Mouse (Mus musculus): ENCODE measurements around the gene Sos1.
"Not testable (repeated sequence)": the region's sequence is repeated elsewhere in the genome, so short reads cannot be mapped to it uniquely, and the experiment has no call there.

Gene Sos1

DNA sequence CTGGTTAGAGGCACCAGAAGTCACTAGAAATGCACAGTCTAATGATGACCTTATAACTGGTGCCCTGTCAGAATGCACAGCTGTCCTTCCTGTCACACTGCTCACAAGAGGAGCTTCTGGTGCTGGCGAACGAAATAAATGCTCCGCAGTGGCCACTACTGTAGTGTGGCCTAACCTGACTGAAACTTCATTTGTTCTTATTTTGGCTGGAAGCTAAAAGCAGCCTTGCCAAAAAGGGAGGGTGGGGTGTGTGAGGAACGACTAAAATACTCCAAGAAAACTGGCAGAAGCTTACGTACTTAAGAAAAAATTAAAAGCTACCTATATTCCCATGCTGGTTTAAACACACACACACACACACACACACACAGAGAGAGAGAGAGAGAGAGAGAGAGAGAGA lies 53.4 kb downstream of the Sos1 start:
- DNase-seq (ENCODE audit: extremely low spot score, low spot score), result no peak

- DNase-seq (ENCODE audit: extremely low spot score, low spot score), result no peak
Observed at GRCm38 (mm10) chr17:80426171-80426570, 54.1 kb downstream of the Sos1 start.

DNA sequence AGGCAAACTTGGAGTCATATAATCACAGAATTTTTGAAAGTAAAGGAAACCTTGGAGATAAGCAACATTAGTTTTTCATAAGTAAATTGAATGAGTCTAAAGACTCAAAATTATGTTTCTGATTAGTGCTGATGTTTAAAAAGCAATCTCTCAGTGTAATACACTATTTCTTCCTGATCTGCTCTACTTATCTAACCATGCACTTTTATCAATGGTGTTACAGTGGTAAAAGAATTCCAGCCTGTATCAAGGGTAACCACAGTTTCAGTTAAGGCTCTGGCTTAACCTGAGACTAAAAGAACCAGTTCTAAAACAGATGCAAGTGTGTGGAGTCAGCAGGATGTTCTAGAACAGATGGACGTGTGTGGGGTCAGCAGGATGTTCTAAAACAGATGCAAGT lies 59.3 kb downstream of the Sos1 start:
- DNase-seq (ENCODE audit: extremely low spot score, low spot score), result no peak

DNA sequence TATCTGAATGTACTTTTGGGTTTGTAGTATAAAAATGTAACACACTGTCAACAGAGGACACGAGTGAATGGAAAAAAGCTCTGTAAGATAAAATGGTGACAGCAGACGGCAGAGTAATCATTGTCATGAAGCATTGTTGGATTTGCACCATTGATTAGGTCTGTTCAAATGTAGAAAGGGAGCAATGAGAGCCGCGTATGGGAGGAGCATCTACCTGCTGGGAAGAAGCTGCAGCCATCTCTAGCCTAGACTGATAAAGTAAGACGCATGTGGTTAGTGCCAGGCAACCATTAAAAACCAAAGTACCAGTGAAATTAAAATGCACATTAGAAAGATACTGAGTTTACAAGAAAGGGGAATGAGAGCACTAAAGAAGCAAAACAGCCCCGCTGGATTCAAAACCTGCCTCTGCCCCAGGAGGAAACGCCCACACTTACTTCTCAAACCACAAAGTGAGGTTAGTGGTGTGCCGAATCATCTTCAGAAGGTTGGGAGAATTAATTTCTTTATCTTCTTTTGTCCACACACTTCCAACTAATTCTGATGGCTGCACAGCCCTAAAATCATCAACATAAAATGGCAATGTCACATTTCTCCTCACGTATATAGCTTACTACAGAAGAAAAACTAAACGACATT lies 61.6 kb downstream of the Sos1 start:
- no peak for DNase-seq (ENCODE audit: extremely low spot score, low spot score)

- no peak for DNase-seq (ENCODE audit: extremely low spot score, low spot score)
Observed at GRCm38 (mm10) chr17:80411182-80411581, 69.1 kb downstream of the Sos1 start.

- no peak for DNase-seq (ENCODE audit: extremely low spot score, low spot score)
Observed at GRCm38 (mm10) chr17:80398243-80398642, 82.0 kb downstream of the Sos1 start.

DNA sequence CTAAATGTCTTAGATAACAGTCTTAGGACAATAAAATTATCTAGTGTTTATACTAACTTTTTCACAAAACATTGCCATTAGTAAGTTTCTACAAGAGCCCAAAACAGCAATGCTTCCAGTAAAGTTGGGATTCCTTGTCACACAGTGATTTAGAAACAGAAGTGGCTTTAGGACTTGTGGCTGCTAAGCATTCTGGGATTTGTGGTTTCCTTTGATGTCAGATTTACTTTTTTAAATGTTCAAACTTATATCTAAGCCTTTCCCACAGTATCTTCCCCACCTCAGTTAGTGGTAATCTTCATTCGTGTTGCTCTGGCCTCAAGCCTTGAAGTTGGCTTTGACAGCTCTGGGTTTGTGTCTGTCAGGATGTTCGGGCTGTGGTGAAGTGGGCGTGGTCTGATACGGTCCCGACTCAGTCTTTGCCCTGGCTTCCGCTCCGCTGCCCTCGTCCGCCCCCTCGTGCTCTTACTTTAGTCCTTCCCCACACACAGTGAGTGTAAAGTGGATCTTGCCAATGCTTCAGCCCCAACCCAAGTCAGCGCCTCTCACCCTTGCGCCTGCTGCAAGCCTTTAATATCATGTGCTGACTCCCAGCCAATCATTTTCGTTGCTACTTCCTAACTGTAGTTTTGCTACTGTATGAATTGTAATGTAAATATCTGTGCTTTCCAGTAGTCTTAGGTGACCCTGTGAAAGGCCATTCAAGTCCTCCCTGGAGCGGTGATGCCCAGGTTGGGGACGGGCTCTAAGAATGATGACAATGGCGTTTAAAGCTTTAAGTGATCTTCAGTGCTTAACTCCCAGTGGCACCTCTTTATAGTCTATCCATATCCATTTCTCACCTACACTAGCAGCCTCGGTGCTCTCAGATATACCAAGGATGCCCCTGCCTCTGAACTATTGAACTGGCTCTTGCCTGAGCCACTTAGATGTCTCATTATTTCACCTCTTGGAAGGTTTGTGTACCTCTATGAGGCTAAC lies 88.5 kb downstream of the Sos1 start:
- DNase-seq (ENCODE audit: extremely low spot score, low spot score), result peak; percentile 54

GRCm38 (mm10) chr17:80390024-80390423 lies 90.2 kb downstream of the Sos1 start:
- DNase-seq (ENCODE audit: extremely low spot score, low spot score), result no peak

DNA sequence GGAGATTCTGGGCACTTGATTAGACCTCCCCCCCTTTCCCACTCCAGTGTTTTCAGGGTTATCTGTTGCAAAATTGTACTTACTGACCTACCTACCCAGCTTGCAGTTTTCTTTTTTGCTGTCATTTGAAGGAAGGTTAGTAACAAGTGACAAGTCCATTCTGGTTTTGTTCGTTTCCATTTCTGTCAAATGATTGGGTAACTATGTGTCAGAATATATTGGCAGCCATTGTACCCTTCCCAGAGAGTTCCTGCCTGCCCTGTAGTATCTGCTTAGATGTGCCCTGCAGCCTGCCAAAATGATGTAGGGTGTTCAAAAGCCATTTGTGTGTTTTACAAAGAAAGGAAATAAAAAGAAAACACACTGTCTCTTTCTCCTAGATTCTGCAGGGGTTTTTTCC lies 94.6 kb downstream of the Sos1 start:
- DNase-seq (ENCODE audit: extremely low spot score, low spot score), result no peak

GRCm38 (mm10) chr17:80378386-80378785 lies 101.9 kb downstream of the Sos1 start:
- DNase-seq (ENCODE audit: extremely low spot score, low spot score), result not testable (repeated sequence)

DNA sequence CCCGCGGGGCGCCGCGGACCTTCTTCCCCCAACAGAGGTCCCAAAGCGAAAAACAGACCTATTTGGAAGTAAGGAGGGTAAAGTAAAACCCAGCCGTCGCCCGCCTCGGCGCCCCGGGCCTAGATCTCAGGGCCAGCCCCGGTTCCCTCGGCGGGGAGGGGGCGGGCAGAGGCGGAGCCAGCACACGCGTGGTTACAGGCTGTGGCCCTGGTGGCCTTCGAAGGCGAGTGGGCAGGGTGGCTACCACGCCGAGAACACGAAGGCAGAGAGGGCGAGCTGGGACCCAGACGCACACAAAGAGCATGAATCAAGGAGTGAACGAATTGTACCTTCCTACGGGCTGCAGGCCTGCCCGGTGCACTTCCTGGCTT lies 106.5 kb downstream of the Sos1 start:
- no peak for DNase-seq (ENCODE audit: extremely low spot score, low spot score)

DNA sequence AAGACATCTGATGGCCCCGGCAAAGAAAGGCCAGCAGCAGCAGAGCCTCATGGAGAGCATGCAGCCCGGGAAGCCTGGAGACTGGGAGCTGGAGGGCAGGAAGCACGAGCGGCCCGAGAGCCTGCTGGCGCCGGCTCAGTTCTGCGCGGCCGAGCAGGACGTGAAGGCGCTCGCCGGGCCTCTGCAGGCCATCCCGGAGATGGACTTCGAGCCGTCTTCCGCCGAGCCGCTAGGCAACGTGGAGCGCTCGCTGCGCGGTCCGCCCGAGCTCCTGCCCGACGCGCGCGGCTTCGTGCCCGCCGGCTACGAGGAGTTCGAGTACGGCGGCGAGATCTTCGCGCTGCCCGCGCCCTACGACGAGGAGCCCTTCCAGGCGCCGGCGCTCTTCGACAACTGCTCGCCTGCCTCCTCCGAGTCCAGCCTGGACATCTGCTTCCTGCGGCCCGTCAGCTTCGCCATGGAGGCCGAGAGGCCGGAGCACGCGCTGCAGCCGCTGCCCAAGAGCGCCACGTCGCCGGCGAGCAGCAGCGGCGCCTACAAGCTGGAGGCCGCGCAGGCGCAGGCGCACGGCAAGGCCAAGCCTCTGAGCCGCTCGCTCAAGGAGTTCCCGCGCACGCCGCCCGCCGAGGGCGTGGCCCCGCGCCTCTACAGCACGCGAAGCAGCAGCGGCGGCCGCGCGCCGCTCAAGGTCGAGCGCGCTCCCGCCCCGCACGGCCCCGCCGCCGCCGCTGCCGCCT lies 107.1 kb downstream of the Sos1 start, which contains the start of gene Gm10190:
Gene Gm10190 (minus strand): TSS at position 553 of the 737 bp plus-strand sequence.
- DNase-seq (ENCODE audit: extremely low spot score, low spot score), result peak; percentile 86

GRCm38 (mm10) chr17:80368606-80369005 lies 111.6 kb downstream of the Sos1 start:
- no peak for DNase-seq (ENCODE audit: extremely low spot score, low spot score)

GRCm38 (mm10) chr17:80367276-80367675 lies 113.0 kb downstream of the Sos1 start:
- DNase-seq (ENCODE audit: extremely low spot score, low spot score), result no peak

DNA sequence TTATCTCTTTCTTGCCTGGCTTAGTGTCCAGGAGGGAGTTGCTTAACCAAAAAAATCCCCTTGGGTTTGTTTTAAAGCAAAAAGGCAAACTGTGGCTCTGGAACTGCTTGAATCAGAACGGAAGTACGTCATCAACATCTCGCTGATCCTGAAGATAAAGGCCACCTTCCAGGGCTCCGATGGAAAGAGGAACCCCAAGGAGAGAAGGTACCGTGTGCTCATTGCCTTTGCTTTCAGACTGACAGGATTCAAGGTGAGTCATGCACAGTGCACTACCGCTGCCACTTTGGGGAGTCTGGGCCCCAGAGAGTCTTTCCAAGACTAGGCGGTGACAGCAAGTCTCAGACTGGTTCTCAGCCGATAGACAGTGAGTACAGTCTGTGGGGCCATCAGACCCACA lies 120.0 kb downstream of the Sos1 start:
- no peak for DNase-seq (ENCODE audit: extremely low spot score, low spot score)

DNA sequence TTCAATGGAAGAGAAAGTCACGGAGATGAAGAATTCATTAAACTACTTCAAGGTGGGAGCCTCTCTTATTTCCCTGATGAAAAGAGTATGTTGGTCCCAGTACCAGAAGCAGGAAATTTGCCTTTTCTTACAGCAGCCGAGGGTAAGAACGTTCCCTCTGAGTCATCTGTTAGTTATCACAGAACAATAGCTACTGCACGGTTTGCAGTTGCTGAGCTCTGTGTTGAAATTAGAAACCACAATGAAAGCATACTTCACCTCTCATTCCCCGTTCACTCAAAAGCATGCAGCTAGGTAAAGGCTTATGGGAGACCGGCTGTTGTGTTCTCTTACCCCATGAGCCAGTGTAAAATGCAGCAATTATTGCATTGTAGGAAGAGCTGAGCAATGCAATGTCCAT lies 133.0 kb downstream of the Sos1 start:
- no peak for DNase-seq (ENCODE audit: extremely low spot score, low spot score)

DNA sequence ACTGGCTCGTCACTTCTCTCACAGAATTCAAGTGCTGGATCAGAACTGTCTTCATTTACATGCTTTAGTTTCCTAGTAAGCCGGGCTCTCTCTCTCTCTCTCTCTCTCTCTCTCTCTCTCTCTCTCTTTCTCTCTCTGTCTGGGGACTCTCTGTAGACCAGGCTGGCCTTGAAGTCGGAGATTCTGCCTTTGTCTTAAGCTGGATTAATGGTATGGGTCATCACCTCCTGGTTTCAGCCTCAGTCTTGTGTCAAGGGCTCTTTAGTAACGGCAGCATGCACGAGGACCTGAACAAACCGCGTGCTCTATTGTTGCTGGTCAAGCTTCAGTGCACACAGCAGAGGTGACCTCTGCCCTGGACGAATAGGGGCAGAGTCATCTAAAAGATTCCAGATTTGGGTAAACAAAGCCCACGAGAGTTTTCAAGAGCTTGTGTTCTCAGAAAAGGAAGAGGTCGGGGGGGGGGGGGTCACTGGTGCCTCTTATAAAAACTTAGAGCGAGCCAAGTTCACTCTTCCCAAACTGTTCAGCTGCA lies 133.6 kb downstream of the Sos1 start:
- DNase-seq (ENCODE audit: extremely low spot score, low spot score), result peak; percentile 33

DNA sequence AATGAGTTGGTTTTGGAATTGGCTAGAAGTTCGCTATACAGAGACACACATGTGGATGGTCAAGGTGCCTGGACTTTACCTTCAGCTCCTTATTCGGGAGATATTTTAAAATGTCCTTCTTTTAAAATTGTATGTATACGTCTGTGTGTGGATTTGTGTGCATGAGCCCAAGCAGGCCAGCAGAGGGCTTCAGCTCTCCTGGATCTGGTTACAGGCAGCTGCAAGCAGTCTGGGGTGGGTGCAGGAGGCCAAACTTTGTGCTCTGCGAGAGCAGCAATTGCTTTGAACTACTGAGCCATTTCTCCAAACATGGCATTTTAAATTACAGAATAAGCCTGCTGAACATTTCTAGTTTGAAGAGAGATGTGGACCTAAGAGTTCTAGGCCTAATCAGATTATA lies 135.0 kb downstream of the Sos1 start:
- no peak for DNase-seq (ENCODE audit: extremely low spot score, low spot score)
